Mouse (Mus musculus): ENCODE measurements around the gene Kcnma1. TPM values are rescaled to one million over a fixed set of nuclear protein-coding genes. Genes with fewer than 3 reads are reported as not detected.
A peak's percentile ranks its signal among the peaks of the same experiment; 100 is the strongest.

Kcnma1 gene
- total RNA-seq, 1 experiment = 0.49 TPM

- no peaks in the 10 kb centered on the region for H3K9me3 ChIP-seq (ENCODE audit: control insufficient read depth, insufficient read depth, low read depth, low read length)
- H3K4me1 ChIP-seq (ENCODE audit: control insufficient read depth in 2 of 2, insufficient read depth in 2 of 2, low read length in 2 of 2, poor library complexity in 1 of 2) = no peaks in the 10 kb centered on the region
- TF ChIP-seq CHD2 (IDR thresholded peaks at IDR 0.05; ENCODE audit: low read depth, low read length) = no peak
- no peak for TF ChIP-seq ZNF384 (IDR thresholded peaks at IDR 0.05; ENCODE audit: low read depth, low read length)
- TF ChIP-seq MAFK (IDR thresholded peaks at IDR 0.05; ENCODE audit: insufficient read depth, low read depth, low read length) = no peak
- TF ChIP-seq HCFC1 (IDR thresholded peaks at IDR 0.05; ENCODE audit: borderline replicate concordance, insufficient read depth, low read length) = no peak
- no peak for TF ChIP-seq ZC3H11A (IDR thresholded peaks at IDR 0.05; ENCODE audit: borderline replicate concordance, low read depth, low read length)
- DNase-seq (ENCODE audit: low read depth, low spot score) = no peak
- no peak overlapping the region for H3K4me3 ChIP-seq (ENCODE audit: insufficient read depth in 1 of 2, low read depth in 1 of 2, low read length in 2 of 2, poor library complexity in 1 of 2, severe bottlenecking in 1 of 2)
- in situ Hi-C loops (cut with MboI; ENCODE audit: low sequenced_read_pairs in 2 of 2, unreplicated experiment in 2 of 2) = no loop called here
- no peak overlapping the region for H3K27ac ChIP-seq (ENCODE audit: insufficient read depth, low read depth, low read length, poor library complexity, severe bottlenecking)
- no peaks in the 10 kb centered on the region for H3K36me3 ChIP-seq (ENCODE audit: control insufficient read depth, insufficient read depth, low read length, poor library complexity, severe bottlenecking)
- no peak overlapping the region for H3K9ac ChIP-seq (ENCODE audit: insufficient read depth, low read depth, low read length, poor library complexity, severe bottlenecking)
These were observed 172.3 kb downstream of the Kcnma1 start for GRCm38 (mm10) chr14:23842025-23842424.

GRCm38 (mm10) chr14:23839613-23840012, 174.7 kb downstream of the Kcnma1 start:
- in situ Hi-C loops (cut with MboI; ENCODE audit: low sequenced_read_pairs in 2 of 2, unreplicated experiment in 2 of 2) = no loop called here

GRCm38 (mm10) chr14:23835387-23836111, 178.7 kb downstream of the Kcnma1 start:
- DNase-seq (ENCODE audit: low read depth, low spot score) = peak; percentile 4
- in situ Hi-C loops (cut with MboI; ENCODE audit: low sequenced_read_pairs in 2 of 2, unreplicated experiment in 2 of 2) = no loop called here
- Histone ChIP-seq H3K9ac (ENCODE audit: insufficient read depth, low read depth, low read length, poor library complexity, severe bottlenecking) (no peak overlapping the region), H3K9me3 (ENCODE audit: control insufficient read depth, insufficient read depth, low read depth, low read length) (no peaks in the 10 kb centered on the region), H3K36me3 (ENCODE audit: control insufficient read depth, insufficient read depth, low read length, poor library complexity, severe bottlenecking) (no peaks in the 10 kb centered on the region), H3K27ac (ENCODE audit: insufficient read depth, low read depth, low read length, poor library complexity, severe bottlenecking) (no peak overlapping the region), H3K4me3 (ENCODE audit: insufficient read depth in 1 of 2, low read depth in 1 of 2, low read length in 2 of 2, poor library complexity in 1 of 2, severe bottlenecking in 1 of 2) (no peak overlapping the region), H3K4me1 (ENCODE audit: control insufficient read depth in 2 of 2, insufficient read depth in 2 of 2, low read length in 2 of 2, poor library complexity in 1 of 2) (no peaks in the 10 kb centered on the region; a peak in 1 of 4 replicates)
- no peak for TF ChIP-seq ZNF384 (IDR thresholded peaks at IDR 0.05; ENCODE audit: low read depth, low read length)
- no peak for TF ChIP-seq MAFK (IDR thresholded peaks at IDR 0.05; ENCODE audit: insufficient read depth, low read depth, low read length)
- TF ChIP-seq HCFC1 (IDR thresholded peaks at IDR 0.05; ENCODE audit: borderline replicate concordance, insufficient read depth, low read length) = no peak
- TF ChIP-seq CHD2 (IDR thresholded peaks at IDR 0.05; ENCODE audit: low read depth, low read length) = no peak
- TF ChIP-seq ZC3H11A (IDR thresholded peaks at IDR 0.05; ENCODE audit: borderline replicate concordance, low read depth, low read length) = no peak

More at GRCm38 (mm10) chr14:23839613-23840012, 174.7 kb downstream of the Kcnma1 start:
- TF ChIP-seq ZC3H11A (IDR thresholded peaks at IDR 0.05; ENCODE audit: borderline replicate concordance, low read depth, low read length) (no peak), MAFK (IDR thresholded peaks at IDR 0.05; ENCODE audit: insufficient read depth, low read depth, low read length) (no peak), ZNF384 (IDR thresholded peaks at IDR 0.05; ENCODE audit: low read depth, low read length) (no peak), CHD2 (IDR thresholded peaks at IDR 0.05; ENCODE audit: low read depth, low read length) (no peak), HCFC1 (IDR thresholded peaks at IDR 0.05; ENCODE audit: borderline replicate concordance, insufficient read depth, low read length) (no peak)
- no peak overlapping the region for H3K4me3 ChIP-seq (ENCODE audit: insufficient read depth in 1 of 2, low read depth in 1 of 2, low read length in 2 of 2, poor library complexity in 1 of 2, severe bottlenecking in 1 of 2)
- no peak overlapping the region for H3K9ac ChIP-seq (ENCODE audit: insufficient read depth, low read depth, low read length, poor library complexity, severe bottlenecking)
- no peaks in the 10 kb centered on the region; a peak in 1 of 4 replicates for H3K4me1 ChIP-seq (ENCODE audit: control insufficient read depth in 2 of 2, insufficient read depth in 2 of 2, low read length in 2 of 2, poor library complexity in 1 of 2)
- no peak for DNase-seq (ENCODE audit: low read depth, low spot score)
- H3K27ac ChIP-seq (ENCODE audit: insufficient read depth, low read depth, low read length, poor library complexity, severe bottlenecking) = no peak overlapping the region; the same call in 1 of the 2 replicates
- H3K36me3 ChIP-seq (ENCODE audit: control insufficient read depth, insufficient read depth, low read length, poor library complexity, severe bottlenecking) = no peaks in the 10 kb centered on the region
- H3K9me3 ChIP-seq (ENCODE audit: control insufficient read depth, insufficient read depth, low read depth, low read length) = no peaks in the 10 kb centered on the region

DNA sequence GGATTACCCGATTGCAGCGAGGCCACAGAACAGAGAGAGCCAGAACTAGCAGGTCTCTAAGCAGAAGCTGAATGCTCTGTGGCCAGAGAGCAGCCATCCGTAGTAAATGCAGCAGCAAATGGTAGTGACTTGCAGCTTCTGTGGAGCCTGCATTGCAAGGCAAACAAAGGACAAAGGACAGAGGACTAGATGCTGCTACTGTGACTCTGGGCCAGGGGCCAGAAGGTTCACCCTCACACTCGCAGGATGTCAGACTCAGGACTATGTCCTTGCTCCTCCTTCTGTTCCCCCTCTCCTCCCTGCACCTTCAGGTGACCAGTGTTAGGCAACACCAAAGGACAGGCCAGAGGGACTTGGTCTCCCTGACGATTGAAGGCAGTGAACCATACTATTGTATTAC, 183.0 kb downstream of the Kcnma1 start:
- DNase-seq (ENCODE audit: low read depth, low spot score) = no peak
- no peak overlapping the region for H3K27ac ChIP-seq (ENCODE audit: insufficient read depth, low read depth, low read length, poor library complexity, severe bottlenecking)
- in situ Hi-C loops (cut with MboI; ENCODE audit: low sequenced_read_pairs in 2 of 2, unreplicated experiment in 2 of 2) = no loop called here
- TF ChIP-seq ZC3H11A (IDR thresholded peaks at IDR 0.05; ENCODE audit: borderline replicate concordance, low read depth, low read length) (no peak), ZNF384 (IDR thresholded peaks at IDR 0.05; ENCODE audit: low read depth, low read length) (no peak), MAFK (IDR thresholded peaks at IDR 0.05; ENCODE audit: insufficient read depth, low read depth, low read length) (no peak), CHD2 (IDR thresholded peaks at IDR 0.05; ENCODE audit: low read depth, low read length) (no peak), HCFC1 (IDR thresholded peaks at IDR 0.05; ENCODE audit: borderline replicate concordance, insufficient read depth, low read length) (no peak)
- H3K36me3 ChIP-seq (ENCODE audit: control insufficient read depth, insufficient read depth, low read length, poor library complexity, severe bottlenecking) = no peaks in the 10 kb centered on the region
- no peaks in the 10 kb centered on the region; a peak in 1 of 4 replicates for H3K4me1 ChIP-seq (ENCODE audit: control insufficient read depth in 2 of 2, insufficient read depth in 2 of 2, low read length in 2 of 2, poor library complexity in 1 of 2)
- no peak overlapping the region for H3K9ac ChIP-seq (ENCODE audit: insufficient read depth, low read depth, low read length, poor library complexity, severe bottlenecking)
- H3K4me3 ChIP-seq (ENCODE audit: insufficient read depth in 1 of 2, low read depth in 1 of 2, low read length in 2 of 2, poor library complexity in 1 of 2, severe bottlenecking in 1 of 2) = no peak overlapping the region
- no peaks in the 10 kb centered on the region for H3K9me3 ChIP-seq (ENCODE audit: control insufficient read depth, insufficient read depth, low read depth, low read length)

Measured in ES-E14 (cell line).